Mouse (Mus musculus): Measurements from ENCODE around the gene Arf3. TPM values are rescaled to one million over a fixed set of nuclear protein-coding genes. Genes with fewer than 3 reads are reported as not detected.

Gene Arf3
- polyA plus RNA-seq, 1 experiment: 165 TPM

- TF ChIP-seq POLR2A (IDR thresholded peaks at IDR 0.05; ENCODE audit: control insufficient read depth, extremely low read depth, insufficient read depth, low read length, poor library complexity): no peak
- TF ChIP-seq CTCF (IDR thresholded peaks at IDR 0.05; ENCODE audit: borderline replicate concordance, control insufficient read depth, extremely low read depth, insufficient read depth, low read length, poor library complexity): no peak
- Histone ChIP-seq H3K4me1 (replicated peaks; ENCODE audit: control insufficient read depth, insufficient read depth, low read length) (peaks cover 42% of the 10 kb centered on the region), H3K27ac (ENCODE audit: control insufficient read depth, insufficient read depth, low read length) (no peak overlapping the region), H3K36me3 (ENCODE audit: control insufficient read depth, insufficient read depth, low read length) (no peaks in the 10 kb centered on the region), H3K27me3 (ENCODE audit: control insufficient read depth, insufficient read depth, low read length) (peaks cover 36% of the 10 kb centered on the region), H3K4me3 (ENCODE audit: control insufficient read depth, insufficient read depth, low read length) (no peak overlapping the region; the same call in 1 of the 2 replicates)
- 3% methylated on average over 58 of the region's 58 CpGs for WGBS
- no peak for DNase-seq
These were observed 44.1 kb upstream of the Arf3 start for GRCm38 (mm10) chr15:98806809-98807770.

- Histone ChIP-seq H3K36me3 (ENCODE audit: control insufficient read depth, insufficient read depth, low read length) (no peaks in the 10 kb centered on the region), H3K27ac (ENCODE audit: control insufficient read depth, insufficient read depth, low read length) (no peak overlapping the region), H3K27me3 (ENCODE audit: control insufficient read depth, insufficient read depth, low read length) (peaks cover 36% of the 10 kb centered on the region), H3K4me1 (replicated peaks; ENCODE audit: control insufficient read depth, insufficient read depth, low read length) (peaks cover 42% of the 10 kb centered on the region), H3K4me3 (ENCODE audit: control insufficient read depth, insufficient read depth, low read length) (no peak overlapping the region)
- 40% methylated on average over 30 of the region's 30 CpGs for WGBS
- DNase-seq: no peak
- TF ChIP-seq CTCF (IDR thresholded peaks at IDR 0.05; ENCODE audit: borderline replicate concordance, control insufficient read depth, extremely low read depth, insufficient read depth, low read length, poor library complexity) (no peak), POLR2A (IDR thresholded peaks at IDR 0.05; ENCODE audit: control insufficient read depth, extremely low read depth, insufficient read depth, low read length, poor library complexity) (no peak)
These were observed 43.2 kb upstream of the Arf3 start for GRCm38 (mm10) chr15:98806071-98806808.

DNA sequence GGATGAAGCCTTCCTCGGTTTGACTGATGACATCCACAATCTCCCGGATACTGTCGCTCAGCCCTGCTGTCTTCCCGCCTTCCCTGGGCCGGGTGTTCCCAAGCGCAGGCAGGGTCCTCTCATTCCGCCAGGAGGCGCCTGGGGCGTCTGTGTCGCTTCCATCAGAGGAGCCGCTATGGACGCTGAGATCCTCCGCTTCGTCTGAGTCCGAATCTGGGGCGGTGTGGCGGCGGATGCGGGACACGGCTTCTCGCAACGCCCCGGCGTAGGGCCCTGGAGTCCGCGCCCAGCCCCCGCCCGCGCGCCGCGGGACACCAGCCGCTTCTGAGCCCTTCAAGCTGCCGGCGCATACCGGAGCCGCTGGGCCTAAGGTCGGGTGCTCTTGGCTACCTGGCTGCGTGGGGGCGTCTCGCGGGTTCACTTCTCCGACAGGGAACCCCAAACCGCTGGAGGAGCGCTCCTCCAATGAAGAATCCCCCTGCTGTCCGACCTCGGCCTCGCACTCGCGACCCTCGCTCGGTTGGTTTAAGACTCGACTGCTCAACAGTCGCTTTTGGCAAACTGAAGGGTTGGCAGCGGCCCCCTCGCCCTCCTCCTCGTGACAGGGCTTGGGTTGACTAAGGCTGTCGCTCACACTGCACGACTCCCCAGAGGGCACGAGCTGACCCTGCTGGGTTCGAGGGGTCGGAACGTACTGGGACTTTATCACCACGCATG lies 42.5 kb upstream of the Arf3 start:
- WGBS: 5% methylated on average over 64 of the region's 64 CpGs
- Histone ChIP-seq H3K36me3 (ENCODE audit: control insufficient read depth, insufficient read depth, low read length) (no peaks in the 10 kb centered on the region), H3K27ac (ENCODE audit: control insufficient read depth, insufficient read depth, low read length) (no peak overlapping the region), H3K4me1 (replicated peaks; ENCODE audit: control insufficient read depth, insufficient read depth, low read length) (peaks cover 42% of the 10 kb centered on the region), H3K27me3 (ENCODE audit: control insufficient read depth, insufficient read depth, low read length) (peaks cover 36% of the 10 kb centered on the region), H3K4me3 (ENCODE audit: control insufficient read depth, insufficient read depth, low read length) (peak overlapping the region; percentile 13)
- peak; percentile 41 for DNase-seq
- TF ChIP-seq POLR2A (IDR thresholded peaks at IDR 0.05; ENCODE audit: control insufficient read depth, extremely low read depth, insufficient read depth, low read length, poor library complexity) (no peak), CTCF (IDR thresholded peaks at IDR 0.05; ENCODE audit: borderline replicate concordance, control insufficient read depth, extremely low read depth, insufficient read depth, low read length, poor library complexity) (peak; percentile 27; the same call in 1 of the 2 replicates)

GRCm38 (mm10) chr15:98804054-98804453 lies 41.0 kb upstream of the Arf3 start:
- H3K4me1 ChIP-seq (replicated peaks; ENCODE audit: control insufficient read depth, insufficient read depth, low read length): peaks cover 36% of the 10 kb centered on the region
- H3K4me3 ChIP-seq (ENCODE audit: control insufficient read depth, insufficient read depth, low read length): no peak overlapping the region
- no peak overlapping the region for H3K27ac ChIP-seq (ENCODE audit: control insufficient read depth, insufficient read depth, low read length)
- WGBS: under 1% methylated on average over 32 of the region's 32 CpGs
- peak; percentile 83 for DNase-seq
- no peaks in the 10 kb centered on the region for H3K36me3 ChIP-seq (ENCODE audit: control insufficient read depth, insufficient read depth, low read length)
- H3K27me3 ChIP-seq (ENCODE audit: control insufficient read depth, insufficient read depth, low read length): peaks cover 36% of the 10 kb centered on the region
- TF ChIP-seq CTCF (IDR thresholded peaks at IDR 0.05; ENCODE audit: borderline replicate concordance, control insufficient read depth, extremely low read depth, insufficient read depth, low read length, poor library complexity) (peak; percentile 82), POLR2A (IDR thresholded peaks at IDR 0.05; ENCODE audit: control insufficient read depth, extremely low read depth, insufficient read depth, low read length, poor library complexity) (no peak)

DNA sequence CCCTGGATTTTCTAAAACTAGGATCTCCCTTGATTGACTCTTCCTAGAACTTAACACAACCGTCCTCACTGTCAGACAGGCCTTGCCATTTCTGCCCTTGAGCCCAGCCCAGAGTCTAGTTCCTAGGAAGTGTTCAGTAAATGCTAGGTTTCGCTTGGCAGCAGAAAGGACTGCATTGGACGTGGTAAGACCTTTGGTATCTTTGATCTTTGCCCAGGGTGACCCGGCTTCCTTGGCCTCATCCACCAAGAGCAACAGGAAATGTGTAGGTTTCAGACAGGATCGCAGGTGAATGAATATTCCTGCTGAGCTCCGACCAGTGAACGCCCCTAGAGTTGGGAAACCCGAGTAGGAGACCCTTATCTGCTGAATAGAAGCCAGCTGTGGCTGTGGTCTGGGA lies 39.9 kb upstream of the Arf3 start:
- no peak for TF ChIP-seq POLR2A (IDR thresholded peaks at IDR 0.05; ENCODE audit: control insufficient read depth, extremely low read depth, insufficient read depth, low read length, poor library complexity)
- no peak for TF ChIP-seq CTCF (IDR thresholded peaks at IDR 0.05; ENCODE audit: borderline replicate concordance, control insufficient read depth, extremely low read depth, insufficient read depth, low read length, poor library complexity)
- H3K4me1 ChIP-seq (replicated peaks; ENCODE audit: control insufficient read depth, insufficient read depth, low read length): peaks cover 25% of the 10 kb centered on the region
- H3K27ac ChIP-seq (ENCODE audit: control insufficient read depth, insufficient read depth, low read length): no peak overlapping the region
- no peak overlapping the region for H3K4me3 ChIP-seq (ENCODE audit: control insufficient read depth, insufficient read depth, low read length)
- 25% methylated on average over 8 of the region's 8 CpGs for WGBS
- no peaks in the 10 kb centered on the region for H3K36me3 ChIP-seq (ENCODE audit: control insufficient read depth, insufficient read depth, low read length)
- peaks cover 44% of the 10 kb centered on the region for H3K27me3 ChIP-seq (ENCODE audit: control insufficient read depth, insufficient read depth, low read length)
- no peak for DNase-seq

- 13% methylated on average over 12 of the region's 12 CpGs for WGBS
- Histone ChIP-seq H3K27ac (ENCODE audit: control insufficient read depth, insufficient read depth, low read length) (no peak overlapping the region), H3K27me3 (ENCODE audit: control insufficient read depth, insufficient read depth, low read length) (peaks cover 28% of the 10 kb centered on the region), H3K4me1 (replicated peaks; ENCODE audit: control insufficient read depth, insufficient read depth, low read length) (0 out of 2 replicates have a peak, but pooled peaks cover 2% of the 10 kb centered on the region), H3K4me3 (ENCODE audit: control insufficient read depth, insufficient read depth, low read length) (no peak overlapping the region), H3K36me3 (ENCODE audit: control insufficient read depth, insufficient read depth, low read length) (no peaks in the 10 kb centered on the region)
- TF ChIP-seq POLR2A (IDR thresholded peaks at IDR 0.05; ENCODE audit: control insufficient read depth, extremely low read depth, insufficient read depth, low read length, poor library complexity) (no peak), CTCF (IDR thresholded peaks at IDR 0.05; ENCODE audit: borderline replicate concordance, control insufficient read depth, extremely low read depth, insufficient read depth, low read length, poor library complexity) (peak; percentile 87; the same call in 1 of the 2 replicates)
- DNase-seq: peak; percentile 74
These were observed 36.4 kb upstream of the Arf3 start for GRCm38 (mm10) chr15:98799396-98799795.
